In genomic region chr1:131865596-131865995, GRCm38 (mm10) we compare ENCODE assay signal across 27 mouse cellular contexts.
"Had no signal": no experiment of that assay in that cellular context is flagged by ENCODE, and none has a peak within 500 bp of the region (broad histone marks: within the 10 kb centered on the region; RNA-seq: fewer than 3 reads in every experiment).

No protein-coding gene starts in this region.

- H3K9ac ChIP-seq: embryonic facial prominence, embryonic 12.5 days; embryonic facial prominence, embryonic 13.5 days; embryonic facial prominence, embryonic 15.5 days; forebrain, embryonic 12.5 days; forebrain, embryonic 13.5 days; forebrain, embryonic 15.5 days; forebrain, postnatal 0 days had no signal

- H3K27me3 ChIP-seq: embryonic facial prominence, embryonic 12.5 days; embryonic facial prominence, embryonic 13.5 days; embryonic facial prominence, embryonic 15.5 days; forebrain, embryonic 15.5 days had no signal

- H3K36me3 ChIP-seq: embryonic facial prominence, embryonic 10.5 days; embryonic facial prominence, embryonic 12.5 days; embryonic facial prominence, embryonic 13.5 days; embryonic facial prominence, embryonic 15.5 days; forebrain, embryonic 10.5 days; forebrain, embryonic 12.5 days; forebrain, embryonic 15.5 days had no signal

- H3K27ac ChIP-seq: embryonic facial prominence, embryonic 10.5 days; embryonic facial prominence, embryonic 12.5 days; embryonic facial prominence, embryonic 13.5 days; embryonic facial prominence, embryonic 15.5 days; forebrain, embryonic 10.5 days; forebrain, embryonic 12.5 days; forebrain, embryonic 13.5 days; forebrain, embryonic 15.5 days; gastrocnemius, adult 2 months; heart, adult 2 months had no signal

- DNase-seq: cerebellum, adult 2 months; cerebellum, adult 8-10 months; cerebellum, adult 9-10 months; cerebellum, adult 9-11 months; cerebellum, postnatal 10 days; cerebellum, postnatal 14 days; cerebellum, postnatal 25 days; cerebellum, postnatal 36 days; embryo, embryonic 11 days; forebrain, postnatal 0 days; gastrocnemius, adult 2 months; gastrocnemius, postnatal 10 days; gastrocnemius, postnatal 14 days; gastrocnemius, postnatal 25 days; gastrocnemius, postnatal 36 days; heart, adult 2 months had no signal

- H3K9me3 ChIP-seq: embryonic facial prominence, embryonic 10.5 days; embryonic facial prominence, embryonic 12.5 days; embryonic facial prominence, embryonic 13.5 days; embryonic facial prominence, embryonic 15.5 days; forebrain, embryonic 10.5 days; forebrain, embryonic 12.5 days; forebrain, embryonic 13.5 days; forebrain, embryonic 15.5 days had no signal

- ATAC-seq: forebrain, embryonic 13.5 days; forebrain, embryonic 14.5 days; forebrain, embryonic 15.5 days; forebrain, embryonic 16.5 days; forebrain, postnatal 0 days had no signal

- H3K4me1 ChIP-seq: embryonic facial prominence, embryonic 15.5 days had no signal

- H3K4me2 ChIP-seq: embryonic facial prominence, embryonic 12.5 days; embryonic facial prominence, embryonic 13.5 days; embryonic facial prominence, embryonic 15.5 days; forebrain, embryonic 12.5 days; forebrain, embryonic 13.5 days; forebrain, embryonic 15.5 days had no signal

- H3K4me3 ChIP-seq: embryonic facial prominence, embryonic 10.5 days; embryonic facial prominence, embryonic 12.5 days; embryonic facial prominence, embryonic 13.5 days; embryonic facial prominence, embryonic 15.5 days; erythroblast, embryonic 14.5 days; forebrain, embryonic 10.5 days; forebrain, embryonic 12.5 days; forebrain, embryonic 13.5 days; forebrain, embryonic 15.5 days; gastrocnemius, adult 2 months; heart, adult 2 months had no signal
